Mouse (Mus musculus) left cerebral cortex, postnatal 25 days (tissue): ENCODE measurements around the gene Tekt1. TPM values are rescaled to one million over a fixed set of nuclear protein-coding genes. Genes with fewer than 3 reads are reported as not detected.

Experiments used
- DNase-seq, 2 experiments: peaks; one replicate each; pipeline ENCODE4 v3.0.0; 2022; ENCODE audit warnings: low spot score in 2 of 2, mixed read lengths in 1 of 2
- intact Hi-C: fragments of 180-260 bp; cut with DNase I; formaldehyde crosslinking; loops from one replicate; pipeline ENCODE4 v1.15.1; 2025
- total RNA-seq, 2 experiments: library from RNA; stranded (reverse); gene quantifications; 2 replicates each; pipeline ENCODE4 v1.2.3; 2021

The Tekt1 gene
- total RNA-seq = 1 to 10 TPM; 2.1 to 2.6 TPM

GRCm38 (mm10) chr11:72362347-72362741 is at the start of gene Tekt1:
Gene Tekt1, minus strand, starts transcription at chr11:72362442.
- DNase-seq = no peak
- intact Hi-C loops = no loop called here

DNA sequence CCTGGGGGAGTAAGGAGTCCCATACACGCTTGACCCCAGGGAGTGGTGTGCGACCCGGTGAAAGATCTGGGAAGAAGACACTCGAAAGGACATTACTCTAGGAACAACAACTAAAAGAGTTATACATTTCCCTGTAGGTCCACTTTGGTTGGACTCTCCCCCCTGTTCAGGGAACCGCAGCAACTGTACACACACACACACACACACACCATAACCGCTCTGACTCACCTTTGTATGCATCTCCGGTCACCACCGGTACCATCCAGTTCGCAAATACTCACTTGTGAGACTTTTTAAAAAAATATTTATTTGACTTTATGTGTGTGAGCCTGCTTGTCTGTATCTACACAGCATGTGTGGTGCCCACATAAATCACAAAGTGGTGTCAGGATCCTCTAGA is 49.7 kb upstream of the Tekt1 start:
- intact Hi-C loops = no loop called here
- no peak for DNase-seq

DNA sequence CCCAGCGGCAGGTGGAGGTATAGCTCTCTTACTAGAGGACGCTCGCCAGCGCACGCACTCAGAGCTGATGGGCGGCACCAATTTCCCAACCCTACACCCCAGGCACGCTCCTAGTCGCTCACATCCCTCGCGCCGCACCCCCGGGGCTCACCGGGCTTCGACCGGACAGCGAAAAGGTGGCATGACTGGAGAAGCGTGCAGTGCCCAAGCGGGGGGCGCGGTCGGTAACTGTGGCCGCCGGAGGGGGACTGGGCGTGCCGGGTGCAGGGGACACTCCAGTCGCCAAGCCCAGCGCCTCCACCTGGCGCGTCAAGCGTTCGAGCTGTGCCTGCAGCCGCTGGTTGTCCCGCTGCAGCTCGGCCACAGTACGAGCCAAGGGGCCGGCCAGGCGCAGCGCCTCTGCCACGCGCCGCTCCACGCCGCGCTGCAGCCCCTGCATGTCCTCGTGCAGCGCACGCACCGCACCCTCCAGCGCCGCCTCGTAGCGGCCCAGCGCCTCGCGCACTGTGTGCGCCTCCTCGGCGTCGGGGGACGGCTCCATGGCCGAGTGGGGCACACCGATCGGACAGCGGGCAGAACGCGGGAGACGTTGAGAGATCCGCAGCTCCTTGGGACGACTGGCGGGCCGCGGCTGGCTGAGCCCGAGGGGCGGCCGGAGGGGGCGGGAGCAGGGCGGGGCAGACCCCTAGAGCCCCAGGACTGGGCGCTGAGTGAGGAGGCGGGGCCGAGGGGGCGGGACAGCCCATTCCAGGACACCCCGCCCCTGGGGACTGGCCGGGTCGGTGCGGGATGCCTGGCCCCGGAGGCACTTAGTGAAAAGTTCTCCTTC is 49.1 kb upstream of the Tekt1 start, which contains the start of gene Smtnl2:
TSS of gene Smtnl2 (minus strand) at position 621 of the 829 bp plus-strand sequence.
- intact Hi-C loops = no loop called here
- peak; percentile 42 to 44 for DNase-seq

- intact Hi-C loops = no loop called here
- no peak for DNase-seq
These were observed 48.4 kb upstream of the Tekt1 start for GRCm38 (mm10) chr11:72410521-72411092.

- no peak for DNase-seq
- intact Hi-C loops = no loop called here
These were observed 47.6 kb upstream of the Tekt1 start for GRCm38 (mm10) chr11:72409649-72410385.

GRCm38 (mm10) chr11:72408451-72409170 is 46.4 kb upstream of the Tekt1 start:
- intact Hi-C loops = no loop called here
- no peak for DNase-seq

GRCm38 (mm10) chr11:72407574-72407973 is 45.3 kb upstream of the Tekt1 start:
- DNase-seq = no peak
- intact Hi-C loops = no loop called here

DNA sequence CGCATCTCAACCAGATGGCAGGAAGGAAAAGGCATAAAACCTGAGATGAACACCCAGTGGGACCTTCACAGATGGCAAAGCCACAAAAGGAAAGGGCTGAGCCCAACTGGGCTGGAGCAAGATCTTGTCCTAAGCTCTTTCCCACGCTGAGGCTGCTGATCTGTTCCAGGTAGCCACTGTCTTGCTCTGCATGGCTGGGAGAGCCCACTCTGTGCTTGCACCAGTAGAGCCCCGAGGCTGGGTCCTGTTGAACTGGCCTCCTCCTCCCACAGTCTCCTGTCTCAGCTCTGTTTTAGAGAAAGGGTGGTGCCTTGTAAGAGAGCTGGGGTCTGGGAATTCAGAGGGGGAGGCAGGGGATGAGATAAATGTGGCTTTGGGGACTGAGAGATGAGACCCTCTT is 44.8 kb upstream of the Tekt1 start:
- intact Hi-C loops = no loop called here
- no peak for DNase-seq

DNA sequence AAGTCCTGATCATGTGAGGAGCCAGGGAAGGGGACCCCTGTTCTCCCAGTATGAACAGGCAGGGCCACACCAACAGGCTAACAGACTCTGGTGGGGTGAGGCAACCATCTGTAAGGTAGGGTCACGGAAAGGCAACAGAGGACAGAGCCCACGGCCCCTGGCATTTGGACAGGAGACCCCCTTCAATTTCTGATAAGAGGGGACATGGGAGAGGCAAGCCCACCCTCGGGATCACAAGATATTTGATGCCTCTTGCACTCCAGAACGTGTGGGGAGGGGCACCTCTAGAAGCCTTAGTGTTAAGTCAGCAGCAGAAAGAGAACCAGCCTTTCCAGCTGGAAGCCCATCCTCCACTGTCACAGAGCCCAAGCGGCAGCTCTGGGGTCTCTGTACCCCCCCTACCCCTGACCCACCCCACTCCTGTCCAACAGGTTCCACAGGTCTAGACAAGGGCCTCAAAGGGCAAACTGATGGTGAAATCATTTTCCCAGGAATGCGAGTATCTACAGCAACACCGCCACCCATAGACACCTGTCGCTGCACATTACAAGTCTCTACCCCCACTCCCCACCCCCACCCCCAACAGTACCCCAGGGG is 43.9 kb upstream of the Tekt1 start:
- intact Hi-C loops = no loop called here

GRCm38 (mm10) chr11:72405532-72405931 is 43.3 kb upstream of the Tekt1 start:
- DNase-seq = no peak
- intact Hi-C loops = no loop called here

More for the DNA sequence above, 43.9 kb upstream of the Tekt1 start:
- DNase-seq = no peak

DNA sequence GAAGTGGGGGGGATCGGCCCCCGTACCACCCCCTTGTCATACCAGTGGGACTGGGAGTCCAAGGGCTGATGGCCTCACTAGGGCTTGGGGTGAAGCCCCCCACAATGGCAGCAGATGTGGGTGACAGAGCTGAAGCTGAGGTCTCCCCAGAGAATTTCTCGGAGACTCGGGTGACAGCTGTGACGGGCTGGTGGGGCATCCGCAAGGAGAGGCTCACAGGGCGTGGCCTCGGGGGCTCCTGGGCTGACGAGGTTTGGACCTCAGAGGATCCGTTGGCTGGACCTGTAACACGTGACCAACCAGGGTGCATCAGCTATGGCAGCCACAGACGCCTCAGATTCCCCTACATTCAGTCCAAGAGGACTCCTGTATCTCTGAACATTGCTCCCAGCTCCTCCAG is 40.7 kb upstream of the Tekt1 start:
- DNase-seq = no peak
- intact Hi-C loops = no loop called here

GRCm38 (mm10) chr11:72402017-72402416 is 39.8 kb upstream of the Tekt1 start:
- intact Hi-C loops = no loop called here
- DNase-seq = no peak

- no peak for DNase-seq
- intact Hi-C loops = no loop called here
These were observed 38.8 kb upstream of the Tekt1 start for GRCm38 (mm10) chr11:72401068-72401467.

DNA sequence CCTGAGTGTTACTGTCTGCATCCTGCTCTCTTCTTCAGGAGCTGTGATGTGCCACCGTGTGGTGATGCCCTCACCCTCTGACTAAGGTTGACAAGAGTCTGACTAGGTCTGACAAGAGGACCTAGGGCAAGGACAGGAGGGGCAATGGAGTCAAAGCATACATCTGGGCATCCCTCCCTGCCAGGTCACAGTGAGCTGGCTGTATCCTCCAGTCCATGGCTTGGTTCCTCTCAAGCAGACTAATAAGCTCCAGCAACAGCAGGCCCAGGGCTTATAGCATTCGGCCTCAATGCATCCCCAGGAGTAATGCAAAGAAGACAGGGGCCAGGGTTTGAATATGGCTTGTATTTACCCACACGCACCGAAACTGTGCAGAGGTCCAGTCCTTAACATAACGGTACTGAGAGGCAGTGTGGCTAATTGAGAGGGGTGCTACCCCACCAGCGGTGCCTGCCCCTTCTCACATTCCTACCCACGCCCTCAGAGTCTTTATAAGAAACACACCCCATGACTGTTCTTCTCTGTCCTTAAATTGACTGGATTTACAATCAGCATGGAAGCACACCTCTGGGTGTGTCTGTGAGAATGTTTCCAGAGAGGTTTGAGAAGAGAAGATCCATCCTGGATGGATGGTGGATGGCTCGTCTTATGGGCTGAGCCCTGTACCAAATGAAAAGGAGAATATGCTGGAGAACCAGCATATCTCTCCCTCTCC is 35.7 kb upstream of the Tekt1 start:
- intact Hi-C loops = no loop called here
- DNase-seq = no peak

DNA sequence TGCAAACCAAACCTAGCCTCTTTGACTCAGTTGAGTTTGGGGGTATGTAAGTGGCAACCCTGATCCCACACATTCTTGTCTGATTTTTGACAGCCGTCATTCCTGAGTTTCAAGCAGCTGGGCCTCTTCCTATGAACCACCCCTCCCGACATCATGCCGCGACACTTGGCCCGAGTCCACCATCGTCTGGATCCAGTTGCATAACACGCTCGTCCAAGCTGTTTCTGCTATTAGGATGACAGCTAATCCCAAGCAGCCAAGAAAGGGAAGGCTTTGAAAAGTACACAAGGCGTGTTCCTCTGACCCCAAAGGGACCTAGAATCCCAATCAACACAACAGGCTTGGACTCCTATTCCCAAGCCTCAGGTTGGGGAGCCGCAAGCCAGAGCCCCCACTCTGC is 34.8 kb upstream of the Tekt1 start:
- intact Hi-C loops = no loop called here
- DNase-seq = no peak

- no peak for DNase-seq
- intact Hi-C loops = no loop called here
These were observed 34.4 kb upstream of the Tekt1 start for GRCm38 (mm10) chr11:72396621-72397020.

DNA sequence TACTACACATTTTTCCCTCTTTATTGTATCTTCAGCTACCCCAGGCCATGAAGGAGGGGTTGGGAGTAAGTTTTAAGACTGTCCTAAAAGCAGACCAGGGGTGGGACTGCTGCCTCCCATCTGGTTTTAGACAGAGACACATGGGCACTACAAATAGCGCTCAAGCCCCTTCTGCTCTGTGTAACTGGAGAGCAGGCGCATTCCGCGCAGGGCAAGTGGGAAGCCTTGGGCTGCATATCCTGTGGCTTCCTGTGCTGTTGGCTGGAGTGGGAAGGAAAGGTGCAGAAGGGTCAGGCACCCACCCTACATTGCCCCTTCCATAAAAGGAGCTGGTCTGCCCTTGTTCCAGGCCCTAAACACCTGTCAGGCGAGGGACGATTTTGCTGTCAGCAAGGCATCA is 33.4 kb upstream of the Tekt1 start:
- intact Hi-C loops = no loop called here
- DNase-seq = no peak

- intact Hi-C loops = no loop called here
- no peak for DNase-seq
These were observed 32.5 kb upstream of the Tekt1 start for GRCm38 (mm10) chr11:72394694-72395093.

DNA sequence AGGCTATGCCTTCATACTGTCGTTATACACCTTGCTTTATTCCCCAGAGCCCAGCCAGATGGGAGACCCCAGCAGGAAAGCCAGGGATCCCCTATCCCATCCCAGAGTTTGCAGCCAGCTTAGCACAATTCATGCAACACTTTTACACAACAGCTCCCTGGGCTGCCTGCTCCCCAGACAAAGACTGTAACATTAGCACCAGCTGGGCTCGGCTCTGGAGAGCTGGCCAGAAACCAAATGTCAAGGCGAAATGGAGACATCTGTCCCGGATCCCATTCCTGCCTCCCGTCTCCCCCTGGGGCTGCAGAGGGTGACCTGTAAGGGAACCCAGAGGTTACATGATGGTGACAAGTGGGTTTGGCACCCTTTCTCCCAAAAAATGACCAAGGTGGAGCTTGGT is 31.4 kb upstream of the Tekt1 start:
- no peak for DNase-seq
- intact Hi-C loops = no loop called here
